Comparison of ENCODE assay signal across 8 mouse cellular contexts in the genomic region with DNA sequence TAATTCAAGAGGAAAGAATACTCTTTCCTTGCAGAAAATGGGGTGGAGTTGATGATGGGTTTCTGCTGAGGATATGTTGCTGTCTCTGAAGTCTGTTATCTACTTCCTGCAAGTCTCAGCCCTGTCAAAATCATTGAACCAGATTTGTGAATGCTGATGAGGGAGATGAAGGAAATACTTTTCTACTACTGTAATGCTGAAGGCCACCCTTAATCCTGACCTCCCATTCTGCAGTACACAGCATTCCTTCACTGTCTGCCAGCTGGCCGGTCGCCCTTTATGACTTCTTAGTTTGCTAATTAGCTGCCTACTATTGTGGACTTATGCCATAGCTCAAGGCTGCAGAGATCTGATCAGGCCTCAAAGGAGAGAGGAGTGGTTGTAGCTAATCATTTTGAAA. TPM values are rescaled to one million over a fixed set of nuclear protein-coding genes. Genes with fewer than 3 reads are reported as not detected.
DNase-seq lines count a peak whose midpoint lies in the region.

No protein-coding gene starts in this region.

- DNase-seq in frontal cortex, postnatal 36 days (ENCODE audit: low spot score in 2 of 2): peak; percentile 11 to 51
- no peak for DNase-seq in frontal cortex, postnatal 25 days (ENCODE audit: low spot score in 2 of 2)
- peak; percentile 90 to 93 for DNase-seq in adrenal gland, adult (ENCODE audit: inconsistent age in 2 of 2, low spot score in 1 of 2)
- peak; percentile 29 for DNase-seq in gastrocnemius, postnatal 10 days
- peak; percentile 40 for DNase-seq in layer of hippocampus, adult 9-11 months
- peak; percentile 72 to 74 for DNase-seq in right cerebral cortex, postnatal 10 days (ENCODE audit: low spot score in 2 of 2)
- no peak for DNase-seq in yolk sac, embryonic 10.5 days (ENCODE audit: low spot score)
- DNase-seq in thymus, postnatal 0 days (ENCODE audit: low spot score): no peak

RNA-seq across cellular contexts. Expression of a gene that starts 54.6 kb away (rescaled TPM):
- total RNA-seq in gastrocnemius, postnatal 10 days (2021): 100 to 1,000 TPM; 115 to 126 TPM
- polyA plus RNA-seq in thymus, postnatal 0 days (2015; fragmentation: Nextera tagmentation; extraction: Ambion mirVana): 6.4 and 6.6 TPM in 2 replicates

Comparison
In these comparisons a context has a peak if more than half of its experiments do, and no peak if none do; other contexts are left out.
1. DNase-seq: peak in frontal cortex, postnatal 36 days (2 of 2), adrenal gland, adult (2 of 2), gastrocnemius, postnatal 10 days (single experiment), layer of hippocampus, adult 9-11 months (single experiment) and right cerebral cortex, postnatal 10 days (2 of 2); none in frontal cortex, postnatal 25 days (0 of 2), yolk sac, embryonic 10.5 days (single experiment) and thymus, postnatal 0 days (single experiment).